Mouse (Mus musculus) left cerebral cortex, postnatal 10 days (tissue): ENCODE results near the gene Plcxd2. TPM values are rescaled to one million over a fixed set of nuclear protein-coding genes. Genes with fewer than 3 reads are reported as not detected.

Experiments
- DNase-seq, 2 experiments: peaks; one replicate each; pipeline ENCODE4 v3.0.0; 2021 to 2022; ENCODE audit warnings: low spot score in 2 of 2, mixed read lengths in 1 of 2; ENCODE audit errors: extremely low spot score in 1 of 2
- intact Hi-C: fragments of 180-260 bp; cut with DNase I; formaldehyde crosslinking; loops from one replicate; pipeline ENCODE4 v1.15.1; 2025
- total RNA-seq, 2 experiments: library from RNA; stranded (reverse); gene quantifications; 2 replicates each; pipeline ENCODE4 v1.2.3; 2021

Plcxd2 gene
- total RNA-seq, 2 experiments from 2014 or later = 105 to 117 TPM

- intact Hi-C loops = no loop called here
- DNase-seq = no peak
Observed at GRCm38 (mm10) chr16:45999374-46000191, 10.4 kb downstream of the Plcxd2 start.

GRCm38 (mm10) chr16:45998231-45998630 is 11.8 kb downstream of the Plcxd2 start:
- intact Hi-C loops = no loop called here
- no peak for DNase-seq

- intact Hi-C loops = loop anchor here (2.0 kb wide), 1 partner anchor 32 kb away; no protein-coding TSS in a partner anchor
- DNase-seq = no peak
Observed at GRCm38 (mm10) chr16:45990901-45991676, 18.9 kb downstream of the Plcxd2 start.

GRCm38 (mm10) chr16:45986236-45986635 is 23.8 kb downstream of the Plcxd2 start:
- no peak for DNase-seq
- intact Hi-C loops = no loop called here

- DNase-seq = no peak
- intact Hi-C loops = no loop called here
Observed at GRCm38 (mm10) chr16:45984610-45985606, 25.1 kb downstream of the Plcxd2 start.

GRCm38 (mm10) chr16:45976251-45976650 is 33.8 kb downstream of the Plcxd2 start:
- intact Hi-C loops = loop anchor here (10.0 kb wide), 1 partner anchor 49 kb away; no protein-coding TSS in a partner anchor
- no peak for DNase-seq

GRCm38 (mm10) chr16:45973959-45974686 is 35.9 kb downstream of the Plcxd2 start:
- intact Hi-C loops = loop anchor here (10.0 kb wide), 1 partner anchor 51 kb away; no protein-coding TSS in a partner anchor
- DNase-seq = no peak

GRCm38 (mm10) chr16:45970187-45970586 is 39.8 kb downstream of the Plcxd2 start:
- no peak for DNase-seq
- intact Hi-C loops = loop anchor here (10.0 kb wide), 1 partner anchor 55 kb away; no protein-coding TSS in a partner anchor

- DNase-seq = no peak
- intact Hi-C loops = loop anchor here (5.0 to 10.0 kb wide), 2 partner anchors 126 to 284 kb away; no protein-coding TSS in a partner anchor
Observed at GRCm38 (mm10) chr16:45968716-45969115, 41.3 kb downstream of the Plcxd2 start.

- intact Hi-C loops = loop anchor here (2.0 to 10.0 kb wide), 3 partner anchors 125 to 283 kb away; no protein-coding TSS in a partner anchor
- DNase-seq = peak; percentile 65 to 75
Observed at GRCm38 (mm10) chr16:45967471-45967870, 42.5 kb downstream of the Plcxd2 start.

GRCm38 (mm10) chr16:45966604-45967003 is 43.4 kb downstream of the Plcxd2 start:
- DNase-seq = no peak
- intact Hi-C loops = loop anchor here (2.0 to 10.0 kb wide), 3 partner anchors 124 to 282 kb away; no protein-coding TSS in a partner anchor

GRCm38 (mm10) chr16:45964777-45965176 is 45.2 kb downstream of the Plcxd2 start:
- intact Hi-C loops = loop anchor here (5.0 to 10.0 kb wide), 2 partner anchors 122 to 280 kb away; no protein-coding TSS in a partner anchor
- DNase-seq = no peak

GRCm38 (mm10) chr16:45963837-45964236 is 46.2 kb downstream of the Plcxd2 start:
- intact Hi-C loops = loop anchor here (10.0 kb wide), 1 partner anchor 279 kb away; no protein-coding TSS in a partner anchor
- DNase-seq = no peak

- intact Hi-C loops = loop anchor here (10.0 kb wide), 1 partner anchor 278 kb away; no protein-coding TSS in a partner anchor
- DNase-seq = no peak
Observed at GRCm38 (mm10) chr16:45963088-45963487, 46.9 kb downstream of the Plcxd2 start.

GRCm38 (mm10) chr16:45960978-45961377 is 49.0 kb downstream of the Plcxd2 start:
- DNase-seq = no peak
- intact Hi-C loops = loop anchor here (10.0 kb wide), 1 partner anchor 276 kb away; no protein-coding TSS in a partner anchor

- intact Hi-C loops = no loop called here
- no peak for DNase-seq
Observed at GRCm38 (mm10) chr16:45956390-45956950, 53.5 kb downstream of the Plcxd2 start.

- intact Hi-C loops = no loop called here
- no peak for DNase-seq
Observed at GRCm38 (mm10) chr16:45953394-45953793, 56.6 kb downstream of the Plcxd2 start, which contains the start of gene Phldb2. Gene Phldb2, minus strand, starts transcription at chr16:45953598.
